Mouse (Mus musculus) liver, embryonic 11.5 days (tissue): ENCODE measurements around the gene Akt3. TPM values are rescaled to one million over a fixed set of nuclear protein-coding genes. Genes with fewer than 3 reads are reported as not detected.

Source experiments
- ATAC-seq: fragments of 200-750 bp; cut with Nextera tagmentation; replicated peaks from 2 replicates; pipeline ENCODE4 v1.8.0; 2017; ENCODE audit warnings: moderate number of reproducible peaks, mild to moderate bottlenecking, moderate TSS enrichment, moderate library complexity; ENCODE audit not compliant: low FRiP score
- DNase-seq: peaks from one replicate; pipeline ENCODE4 v3.0.0-alpha.2; 2017; ENCODE audit warnings: low spot score
- H3K27ac ChIP-seq: fragments of 300-500 bp; sonication (generic); 2 replicates; pipeline ENCODE4 v1.5.1; 2014; ENCODE audit warnings: mild to moderate bottlenecking, low read depth, low read length, control low read depth
- H3K27me3 ChIP-seq: fragments of 300-500 bp; sonication (generic); replicated peaks from 2 replicates; pipeline ENCODE4 v1.6.1; 2014; ENCODE audit warnings: low read length, mixed read lengths; ENCODE audit not compliant: control insufficient read depth, insufficient read depth
- H3K36me3 ChIP-seq: fragments of 300-500 bp; sonication (generic); 2 replicates; pipeline ENCODE4 v1.6.1; 2014; ENCODE audit warnings: mild to moderate bottlenecking, low read length, moderate library complexity, mixed read lengths; ENCODE audit not compliant: control insufficient read depth, insufficient read depth
- H3K4me1 ChIP-seq: fragments of 300-500 bp; sonication (generic); replicated peaks from 2 replicates; pipeline ENCODE4 v1.6.1; 2014; ENCODE audit warnings: low read length, mixed read lengths; ENCODE audit not compliant: control insufficient read depth, insufficient read depth
- H3K4me2 ChIP-seq: fragments of 300-500 bp; sonication (generic); 2 replicates; pipeline ENCODE4 v1.6.1; 2014; ENCODE audit warnings: mild to moderate bottlenecking, control low read depth, moderate library complexity
- H3K4me3 ChIP-seq: fragments of 300-500 bp; sonication (generic); 2 replicates; pipeline ENCODE4 v1.5.1; 2014; ENCODE audit warnings: low read depth, low read length, control low read depth
- H3K9ac ChIP-seq: fragments of 300-500 bp; sonication (generic); 2 replicates; pipeline ENCODE4 v1.6.1; 2014; ENCODE audit warnings: low read depth, low read length, control low read depth
- H3K9me3 ChIP-seq: fragments of 300-500 bp; sonication (generic); 2 replicates; pipeline ENCODE4 v1.6.1; 2016; ENCODE audit warnings: low read length, inconsistent platforms, mixed read lengths; ENCODE audit not compliant: control insufficient read depth
- WGBS: fragments of 180-500 bp; shearing (Covaris S2); extraction: QIAGEN DNeasy Blood & Tissue Kit; methylation state at CpG from one replicate; pipeline ENCODE4 v1.1.7; 2014; 5-methylcytosine and 5-hydroxymethylcytosine counted together
- polyA plus RNA-seq: library from polyadenylated mRNA; unstranded; fragments of >200 nt; fragmentation: Nextera tagmentation; extraction: Ambion mirVana; gene quantifications from 2 replicates; pipeline ENCODE4 v1.2.1, GENCODE M21; 2014

Gene Akt3
- polyA plus RNA-seq, 1 experiment from 2014 or later: 4.3 TPM

DNA sequence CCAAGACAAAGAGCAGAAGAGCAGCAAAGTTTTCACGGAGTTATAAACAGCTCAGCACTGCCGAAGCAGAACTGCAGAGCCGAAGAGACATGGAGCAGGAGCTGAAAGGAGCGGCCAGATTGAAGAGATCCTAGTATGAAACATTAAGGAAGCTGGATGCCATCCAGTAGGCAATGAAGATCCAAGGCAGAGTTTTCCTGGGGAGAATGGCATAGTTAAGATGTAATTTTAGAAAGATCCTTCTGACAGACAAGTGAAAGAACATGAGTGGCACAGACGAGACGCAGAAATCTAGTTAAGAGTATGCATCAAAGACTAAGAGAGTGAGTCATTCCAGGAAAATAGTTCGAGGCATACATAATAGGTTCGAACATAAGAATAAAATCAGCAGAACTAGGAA lies 131.3 kb downstream of the Akt3 start:
- no peak overlapping the region for H3K27ac ChIP-seq
- no peak overlapping the region for H3K4me3 ChIP-seq
- WGBS: 83% methylated on average over 8 of the region's 8 CpGs
- DNase-seq: no peak
- no peak overlapping the region for H3K9ac ChIP-seq
- H3K4me2 ChIP-seq: no peak overlapping the region
- no peaks in the 10 kb centered on the region for H3K36me3 ChIP-seq
- H3K27me3 ChIP-seq: no peaks in the 10 kb centered on the region
- no peak for ATAC-seq
- H3K9me3 ChIP-seq: no peaks in the 10 kb centered on the region
- H3K4me1 ChIP-seq: no peaks in the 10 kb centered on the region

GRCm38 (mm10) chr1:177110665-177111271 lies 147.2 kb downstream of the Akt3 start:
- H3K9me3 ChIP-seq: no peaks in the 10 kb centered on the region
- no peaks in the 10 kb centered on the region for H3K27me3 ChIP-seq
- 73% methylated on average over 2 of the region's 2 CpGs for WGBS
- H3K27ac ChIP-seq: no peak overlapping the region
- DNase-seq (no peak), ATAC-seq (no peak)
- no peak overlapping the region for H3K4me2 ChIP-seq
- H3K36me3 ChIP-seq: no peaks in the 10 kb centered on the region
- H3K4me3 ChIP-seq: no peak overlapping the region
- no peaks in the 10 kb centered on the region; the same call in 1 of the 2 replicates for H3K4me1 ChIP-seq
- no peak overlapping the region for H3K9ac ChIP-seq

DNA sequence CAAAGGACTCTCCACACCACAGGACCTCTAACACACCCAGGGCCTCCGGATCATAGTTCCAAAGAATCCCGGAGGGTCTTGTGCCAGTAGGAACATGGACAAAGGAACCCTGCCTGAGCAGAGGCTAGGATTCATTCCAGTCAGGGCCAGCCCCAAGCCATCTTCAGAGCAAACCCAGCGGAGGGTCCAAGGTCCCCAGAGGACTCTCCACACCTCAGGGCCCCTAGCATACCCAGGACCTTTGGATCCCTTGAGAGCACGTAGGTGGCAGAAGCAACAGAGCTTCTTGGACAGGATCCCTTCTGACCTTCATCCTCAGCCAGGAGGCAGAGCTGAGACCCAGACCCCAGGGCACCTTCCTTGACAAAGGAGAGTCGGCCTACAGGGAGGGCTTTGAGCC lies 167.5 kb downstream of the Akt3 start:
- Histone ChIP-seq H3K27me3 (no peaks in the 10 kb centered on the region), H3K9ac (no peak overlapping the region), H3K27ac (no peak overlapping the region), H3K4me2 (no peak overlapping the region), H3K36me3 (no peaks in the 10 kb centered on the region), H3K4me1 (no peaks in the 10 kb centered on the region), H3K9me3 (no peaks in the 10 kb centered on the region), H3K4me3 (no peak overlapping the region)
- ATAC-seq: no peak; the same call in 1 of the 2 replicates
- WGBS: 88% methylated on average over 5 of the region's 5 CpGs
- DNase-seq: no peak

DNA sequence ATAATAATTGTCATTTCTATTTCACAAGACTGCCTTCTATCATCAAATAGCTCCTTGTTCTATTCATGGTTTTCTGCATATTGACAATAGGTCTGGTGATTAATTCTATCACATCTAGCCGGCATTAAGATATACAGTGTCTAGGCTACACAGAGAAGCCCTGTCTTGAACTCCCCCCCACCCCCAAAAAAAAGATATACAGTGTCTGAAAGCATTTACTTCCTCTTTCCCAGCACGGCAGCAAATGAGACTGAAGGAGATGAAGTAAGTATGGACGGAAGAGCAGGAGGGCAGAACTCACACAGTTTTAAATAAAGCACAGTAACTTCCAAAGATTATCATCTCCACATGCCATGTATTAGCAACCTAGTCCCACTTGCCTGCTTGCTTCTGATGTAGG lies 168.5 kb downstream of the Akt3 start:
- WGBS: 34% methylated on average over 3 of the region's 3 CpGs
- H3K27me3 ChIP-seq: no peaks in the 10 kb centered on the region
- H3K9ac ChIP-seq: no peak overlapping the region
- no peaks in the 10 kb centered on the region for H3K4me1 ChIP-seq
- ATAC-seq (0 out of 2 replicates have a peak, but pooled peaks have one; percentile 12), DNase-seq (no peak)
- H3K36me3 ChIP-seq: no peaks in the 10 kb centered on the region
- H3K9me3 ChIP-seq: no peaks in the 10 kb centered on the region
- no peak overlapping the region for H3K4me2 ChIP-seq
- H3K27ac ChIP-seq: no peak overlapping the region
- no peak overlapping the region for H3K4me3 ChIP-seq

- no peak overlapping the region for H3K4me3 ChIP-seq
- no peaks in the 10 kb centered on the region for H3K36me3 ChIP-seq
- H3K27me3 ChIP-seq: no peaks in the 10 kb centered on the region
- no peak overlapping the region for H3K9ac ChIP-seq
- H3K4me2 ChIP-seq: no peak overlapping the region
- 53% methylated on average over 4 of the region's 4 CpGs for whole genome bisulfite sequencing
- DNase-seq (no peak), ATAC-seq (no peak)
- H3K9me3 ChIP-seq: no peaks in the 10 kb centered on the region
- no peak overlapping the region for H3K27ac ChIP-seq
- no peaks in the 10 kb centered on the region for H3K4me1 ChIP-seq
Observed at GRCm38 (mm10) chr1:177089048-177089447, 169.0 kb downstream of the Akt3 start.

DNA sequence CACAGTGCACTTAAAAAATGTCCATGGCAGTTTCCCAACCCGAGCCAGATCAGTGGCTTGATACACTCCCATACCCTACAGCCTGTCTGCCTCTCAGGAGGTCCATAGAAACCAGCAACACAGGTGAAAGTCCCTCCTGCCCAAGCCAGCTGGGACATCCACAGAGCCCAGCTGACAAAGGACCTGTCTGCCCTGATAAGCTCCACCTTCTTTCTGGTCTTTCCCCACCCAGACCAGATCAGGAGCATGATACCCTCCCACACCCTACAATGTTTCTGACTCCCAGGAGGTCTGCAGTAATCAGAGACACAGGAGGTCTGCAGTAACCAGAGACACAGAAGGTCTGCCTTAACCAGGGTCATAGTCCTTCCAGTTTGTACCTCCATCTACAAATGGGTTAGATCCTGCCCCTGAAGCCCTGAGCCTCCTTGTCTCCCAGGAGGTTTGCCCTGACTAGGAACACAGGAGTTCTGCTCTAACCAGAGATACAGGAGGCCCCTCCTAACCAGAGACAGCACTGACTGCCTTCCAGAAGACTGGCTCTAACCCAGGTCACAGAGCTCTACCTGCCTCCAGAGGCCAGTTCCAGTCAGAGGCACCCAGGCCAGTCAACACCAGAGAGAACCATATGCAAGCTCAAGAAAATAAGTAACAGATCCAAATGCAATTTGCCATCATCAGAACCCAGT lies 175.9 kb downstream of the Akt3 start:
- no peaks in the 10 kb centered on the region for H3K9me3 ChIP-seq
- no peak overlapping the region for H3K4me2 ChIP-seq
- no peak overlapping the region for H3K27ac ChIP-seq
- H3K27me3 ChIP-seq: no peaks in the 10 kb centered on the region
- no peak for DNase-seq
- 77% methylated on average over 1 of the region's 1 CpGs for WGBS
- no peaks in the 10 kb centered on the region for H3K36me3 ChIP-seq
- peak; percentile 82 for ATAC-seq
- H3K4me1 ChIP-seq: peaks cover 4% of the 10 kb centered on the region; the same call in 1 of the 2 replicates
- no peak overlapping the region for H3K4me3 ChIP-seq
- H3K9ac ChIP-seq: no peak overlapping the region

DNA sequence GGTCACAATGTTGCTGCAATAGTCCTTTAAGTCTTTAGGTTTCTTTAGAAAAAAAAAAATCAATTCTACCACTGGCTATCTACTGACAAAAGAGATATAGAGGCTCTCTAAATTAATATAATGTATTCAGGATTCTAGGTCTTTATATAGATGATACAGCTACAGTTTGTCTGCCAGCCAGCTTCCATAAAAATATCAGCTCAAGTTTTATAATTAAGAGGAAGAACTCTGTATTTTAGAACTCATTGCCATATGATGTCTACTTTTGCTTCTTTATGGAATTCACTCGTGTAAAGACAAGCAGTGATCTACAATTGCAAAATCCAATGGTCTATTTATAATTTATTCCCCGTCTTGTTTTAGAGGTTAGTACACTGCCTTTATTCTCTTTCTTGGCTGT lies 188.8 kb downstream of the Akt3 start:
- no peaks in the 10 kb centered on the region for H3K9me3 ChIP-seq
- no peak overlapping the region for H3K27ac ChIP-seq
- no peak overlapping the region for H3K9ac ChIP-seq
- no peak overlapping the region for H3K4me3 ChIP-seq
- no peak for ATAC-seq
- WGBS: 77% methylated on average over 2 of the region's 2 CpGs
- H3K4me1 ChIP-seq: no peaks in the 10 kb centered on the region
- H3K36me3 ChIP-seq: no peaks in the 10 kb centered on the region
- H3K4me2 ChIP-seq: no peak overlapping the region
- H3K27me3 ChIP-seq: no peaks in the 10 kb centered on the region
- no peak for DNase-seq

DNA sequence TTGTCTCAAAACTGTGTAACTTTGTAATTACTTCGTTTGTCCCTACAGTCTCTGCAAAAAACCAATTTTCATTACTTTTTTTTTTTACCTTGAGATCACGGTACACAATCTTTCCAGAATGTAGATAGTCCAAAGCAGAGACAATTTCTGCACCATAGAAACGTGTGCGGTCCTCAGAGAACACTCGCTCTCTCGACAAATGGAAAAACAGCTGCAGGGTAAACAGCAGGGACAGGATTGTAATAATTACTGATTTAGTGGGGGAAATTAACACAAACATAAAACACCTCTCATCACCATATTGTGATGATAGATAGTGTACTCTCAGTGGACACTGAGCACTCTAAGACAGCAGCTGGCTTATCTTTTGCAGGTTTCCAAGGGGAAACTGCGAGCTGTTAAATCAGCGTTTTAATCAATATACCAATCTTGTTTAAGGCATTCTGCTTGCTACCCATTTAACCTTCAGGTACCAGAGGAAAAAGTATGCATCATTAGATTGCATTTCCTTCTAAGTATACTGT lies 190.8 kb downstream of the Akt3 start:
- no peak for DNase-seq
- Histone ChIP-seq H3K4me3 (no peak overlapping the region), H3K4me1 (no peaks in the 10 kb centered on the region), H3K27me3 (no peaks in the 10 kb centered on the region), H3K4me2 (no peak overlapping the region), H3K27ac (no peak overlapping the region), H3K36me3 (no peaks in the 10 kb centered on the region), H3K9me3 (no peaks in the 10 kb centered on the region), H3K9ac (no peak overlapping the region)
- WGBS: 84% methylated on average over 8 of the region's 8 CpGs
- ATAC-seq: no peak

- DNase-seq (no peak), ATAC-seq (no peak; the same call in 1 of the 2 replicates)
- Histone ChIP-seq H3K9me3 (no peaks in the 10 kb centered on the region), H3K4me3 (no peak overlapping the region), H3K36me3 (no peaks in the 10 kb centered on the region), H3K27me3 (no peaks in the 10 kb centered on the region), H3K4me2 (no peak overlapping the region), H3K9ac (no peak overlapping the region), H3K4me1 (no peaks in the 10 kb centered on the region), H3K27ac (no peak overlapping the region)
Observed at GRCm38 (mm10) chr1:177065732-177066131, 192.3 kb downstream of the Akt3 start.
